Mouse (Mus musculus) testis, postnatal 10 days (tissue): ENCODE measurements around the gene Slc44a3.
A peak's percentile ranks its signal among the peaks of the same experiment; 100 is the strongest.

Experiments used
- DNase-seq: peaks from one replicate; pipeline ENCODE4 v3.0.0; 2021; ENCODE audit warnings: low spot score

The Slc44a3 gene

DNA sequence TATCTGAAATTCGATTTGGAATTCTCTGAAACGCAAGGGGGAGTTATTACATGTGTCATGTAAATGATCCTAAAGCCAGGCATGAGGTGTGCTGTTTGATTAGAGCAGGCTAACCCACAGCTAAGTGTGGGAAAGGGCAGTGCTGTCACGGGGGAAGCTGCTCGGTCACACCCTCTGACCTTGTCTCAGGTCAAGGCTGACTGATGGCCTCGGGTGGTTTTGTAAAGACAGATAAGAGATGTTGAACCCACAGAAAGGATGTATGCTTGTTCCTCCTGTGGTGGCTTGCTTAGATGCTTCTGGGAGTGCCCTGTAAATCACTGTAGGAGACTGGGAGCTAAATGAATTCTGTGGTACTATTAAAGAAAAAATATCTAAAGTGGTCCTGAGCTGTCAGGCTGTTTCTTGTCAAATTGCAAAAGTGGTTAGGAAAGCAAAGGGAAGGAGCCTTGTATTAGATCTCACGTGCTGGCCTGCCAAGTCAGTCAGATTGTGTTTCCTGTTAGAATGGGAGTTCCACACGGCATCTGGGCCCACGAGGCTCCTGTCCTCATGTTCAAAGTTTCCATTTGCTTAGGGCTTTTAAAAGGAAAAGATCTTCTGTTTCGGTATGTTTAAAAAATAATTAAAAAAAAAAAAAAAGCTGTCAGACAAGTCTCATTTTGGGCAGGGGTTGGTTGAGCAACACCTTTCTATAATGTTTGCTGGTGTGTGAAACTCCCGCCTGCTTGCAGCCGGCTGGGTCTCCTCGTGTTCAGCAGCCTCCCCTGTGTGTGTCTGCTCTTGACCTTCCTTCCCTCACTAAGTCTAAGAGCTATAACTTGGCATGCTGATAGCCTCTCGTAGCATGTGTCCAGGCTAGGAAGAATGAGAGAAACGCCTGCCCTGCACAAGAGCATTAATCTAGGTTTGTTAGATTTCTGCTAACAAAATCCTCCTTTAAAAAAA is 73.4 kb downstream of the Slc44a3 start:
- DNase-seq, result no peak

DNA sequence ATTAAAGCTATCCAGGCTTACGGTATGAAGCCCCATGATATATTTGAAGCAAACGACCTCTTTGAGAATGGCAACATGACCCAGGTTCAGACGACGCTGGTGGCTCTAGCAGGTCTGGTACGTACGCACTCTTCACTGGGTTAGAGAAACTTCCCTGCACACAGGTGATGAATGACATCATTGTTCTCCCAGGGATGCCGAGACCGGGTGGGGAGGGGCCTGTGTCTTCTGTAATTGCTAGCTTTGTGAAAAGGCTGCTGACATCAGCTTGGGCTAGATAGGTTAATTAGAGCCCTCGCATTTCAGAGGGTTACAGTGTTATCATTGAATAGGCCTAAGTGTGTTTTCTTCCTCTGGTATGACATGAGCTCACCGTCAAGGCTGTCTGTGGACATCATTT is 80.8 kb downstream of the Slc44a3 start:
- DNase-seq, result no peak

DNA sequence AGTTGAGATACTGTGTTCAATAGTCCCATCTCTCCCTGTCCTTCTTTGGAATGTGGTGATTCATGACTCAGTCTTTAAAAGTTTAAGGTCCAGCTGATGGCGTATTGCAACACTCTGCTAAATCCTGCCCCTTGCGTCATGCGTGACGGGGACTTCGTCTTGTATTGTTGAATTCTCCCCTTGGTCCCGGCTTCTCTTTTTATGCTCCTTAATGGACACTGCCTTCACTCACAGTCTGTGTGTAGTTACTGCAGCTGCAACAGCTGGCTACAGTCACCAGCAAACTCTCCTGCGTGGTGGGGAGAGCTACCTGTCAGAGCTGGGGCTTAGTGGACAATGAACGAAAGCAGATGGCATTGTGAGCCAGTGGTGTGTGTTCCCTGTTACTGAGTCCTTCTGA is 82.7 kb downstream of the Slc44a3 start:
- DNase-seq, result no peak

DNA sequence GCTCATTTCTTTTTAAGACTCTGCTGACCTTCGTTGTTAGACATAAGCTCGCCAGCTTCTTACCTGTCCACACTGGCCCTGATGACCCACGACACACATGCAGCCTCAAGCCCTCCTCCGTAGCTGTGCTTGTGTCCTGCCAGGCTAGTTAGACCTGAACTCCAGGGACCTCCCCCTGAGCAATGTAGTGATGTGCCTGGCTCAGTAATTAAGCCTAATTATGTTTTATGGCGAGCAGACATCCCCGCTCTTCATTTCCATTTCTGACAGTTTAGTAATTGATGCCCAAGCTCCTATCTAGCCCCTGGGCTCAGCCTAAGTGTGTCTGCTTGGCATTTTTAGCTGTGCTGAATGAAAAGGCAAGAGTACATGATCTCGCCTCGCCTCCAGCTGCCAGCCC is 83.6 kb downstream of the Slc44a3 start:
- no peak for DNase-seq

DNA sequence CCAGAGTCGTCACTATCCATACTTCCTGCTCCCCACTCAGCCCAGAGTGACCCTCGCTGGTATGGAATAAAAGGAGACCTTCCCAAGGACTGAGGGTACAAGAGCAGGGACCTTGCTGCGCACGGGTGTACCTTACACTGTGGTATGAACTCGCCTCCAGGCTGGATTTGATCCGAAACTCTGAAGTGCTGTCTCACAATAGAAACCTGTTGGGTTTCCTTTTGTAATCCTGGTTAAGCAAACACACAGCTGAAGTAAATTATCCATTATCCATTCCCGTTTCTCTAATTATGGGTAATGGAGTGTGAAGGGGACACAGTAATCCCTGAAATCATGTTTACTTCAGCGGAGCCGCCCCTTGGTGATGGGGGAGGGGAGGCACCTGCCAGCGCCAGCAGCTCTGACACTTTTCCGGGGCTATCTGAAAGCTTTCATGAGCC is 84.2 kb downstream of the Slc44a3 start:
- DNase-seq, result no peak

DNA sequence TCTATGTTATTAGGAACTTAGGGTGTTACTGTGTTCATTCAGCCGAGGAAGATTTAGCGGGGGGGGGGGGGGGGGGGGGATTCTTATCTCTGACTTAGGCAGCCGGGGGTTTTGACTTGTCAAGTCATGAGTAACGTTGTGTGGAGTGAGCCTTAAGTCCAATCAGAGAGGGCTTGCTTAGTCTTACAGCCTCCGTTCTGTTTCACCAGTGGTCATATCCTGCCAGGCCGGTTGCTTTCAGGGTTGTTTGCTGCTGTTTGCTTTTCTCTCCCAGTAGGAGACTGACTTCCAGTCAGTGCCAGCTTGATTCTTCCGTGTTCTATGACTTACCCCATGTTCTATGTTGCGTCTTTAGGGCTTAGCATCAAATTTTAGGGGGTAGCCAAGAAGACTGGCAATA is 85.8 kb downstream of the Slc44a3 start:
- no peak for DNase-seq

DNA sequence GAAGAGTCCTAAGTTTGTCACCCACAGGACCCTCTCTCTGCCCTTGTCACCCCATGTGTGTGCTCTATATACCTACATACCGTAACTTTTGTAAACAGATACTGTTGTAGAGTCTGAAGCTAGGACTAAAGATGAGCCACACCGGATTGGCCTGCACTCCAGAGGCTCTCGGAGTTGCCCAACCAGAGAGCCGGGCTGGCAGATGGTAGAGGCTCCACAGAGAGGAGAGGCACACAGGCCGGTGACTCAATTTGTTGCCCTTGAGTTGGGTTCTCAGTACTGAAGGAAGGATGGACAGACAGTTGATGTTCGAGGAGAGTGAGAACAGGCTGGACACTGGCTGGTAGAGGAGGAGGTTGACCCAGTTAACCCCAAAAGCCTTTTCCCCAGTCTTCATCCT is 87.8 kb downstream of the Slc44a3 start:
- DNase-seq, result no peak

DNA sequence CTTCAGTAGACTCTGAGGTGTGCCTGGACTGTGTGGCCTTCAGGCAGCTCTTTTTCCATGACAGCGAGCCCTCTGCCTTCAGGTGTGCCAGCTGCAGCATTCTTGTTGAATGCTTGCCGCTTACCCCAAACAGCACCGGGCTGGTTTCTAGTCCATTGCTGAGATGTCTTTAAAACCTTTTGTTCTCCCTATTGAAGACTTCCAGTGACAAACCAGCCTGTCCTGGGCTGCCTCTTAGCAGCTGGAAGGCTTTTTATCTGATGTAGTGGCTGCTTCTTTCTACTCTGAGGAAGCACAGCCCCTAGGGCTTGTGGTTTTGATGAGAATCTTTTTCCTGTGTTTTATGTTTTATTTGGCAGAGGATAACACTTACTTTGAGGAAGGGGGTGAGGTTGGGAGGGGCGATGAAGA is 88.3 kb downstream of the Slc44a3 start:
- no peak for DNase-seq

DNA sequence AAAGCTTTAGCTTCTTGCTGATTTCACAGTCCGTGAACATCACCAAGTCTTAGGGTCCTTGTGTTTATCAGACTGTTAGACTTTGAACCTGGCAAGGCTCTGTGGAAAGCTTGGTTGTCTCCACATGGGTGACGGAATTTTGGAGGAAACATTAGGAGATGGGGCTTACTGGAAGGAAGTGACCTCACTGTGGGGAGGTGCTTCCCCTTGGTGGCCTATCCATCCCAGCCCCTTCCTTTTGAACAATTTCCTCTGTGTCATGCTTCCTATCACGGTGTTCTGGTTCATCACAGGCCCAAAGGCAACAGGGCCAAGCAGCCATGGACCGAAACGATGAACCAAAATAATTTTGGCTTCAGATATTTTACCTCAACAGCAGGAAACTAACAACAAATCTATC is 89.9 kb downstream of the Slc44a3 start:
- no peak for DNase-seq

DNA sequence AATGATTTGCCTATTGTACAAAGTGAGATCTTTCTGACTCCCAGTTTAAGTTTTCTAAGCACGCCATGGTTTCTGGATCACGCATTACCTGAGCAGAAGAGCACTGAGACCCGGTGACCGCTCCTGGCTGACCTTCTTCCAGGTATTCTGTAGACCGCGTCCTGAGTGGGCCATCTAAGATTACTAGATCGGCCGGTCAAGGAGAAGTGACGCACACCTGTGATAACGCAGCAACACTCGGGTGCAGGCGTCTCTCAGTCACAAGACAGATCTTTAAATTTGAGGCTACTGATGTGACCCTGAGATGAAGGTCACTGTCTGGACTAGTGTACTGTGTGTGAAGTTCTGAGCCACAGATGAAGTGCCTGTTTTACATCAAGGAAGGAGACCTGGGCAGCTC is 90.7 kb downstream of the Slc44a3 start:
- DNase-seq, result no peak

DNA sequence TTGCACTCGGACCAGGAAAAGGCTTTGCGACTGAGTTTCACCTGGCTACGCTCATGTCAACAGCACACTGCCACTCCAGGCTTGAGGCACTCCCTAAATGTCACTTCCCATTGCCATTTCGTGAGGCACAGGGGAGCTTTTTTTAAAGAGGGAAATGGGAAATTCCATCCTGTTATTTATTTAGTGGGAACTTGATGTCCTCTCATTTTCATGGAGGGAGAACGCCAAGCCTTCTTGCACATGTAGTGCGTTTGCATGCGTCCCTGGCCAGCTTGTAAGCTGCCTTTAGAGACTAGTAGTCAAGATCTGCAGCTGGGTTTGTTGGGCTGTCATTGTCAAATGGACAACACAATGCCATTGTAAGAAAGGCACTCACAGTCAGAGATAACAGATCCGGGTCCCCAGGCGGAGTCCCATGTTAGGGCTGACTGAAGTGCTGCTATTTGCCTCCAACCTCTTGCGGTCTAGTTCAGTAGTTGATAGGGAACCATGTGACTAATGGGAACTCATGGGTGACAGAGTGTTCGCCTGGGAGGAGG is 92.5 kb downstream of the Slc44a3 start:
- DNase-seq, result no peak

DNA sequence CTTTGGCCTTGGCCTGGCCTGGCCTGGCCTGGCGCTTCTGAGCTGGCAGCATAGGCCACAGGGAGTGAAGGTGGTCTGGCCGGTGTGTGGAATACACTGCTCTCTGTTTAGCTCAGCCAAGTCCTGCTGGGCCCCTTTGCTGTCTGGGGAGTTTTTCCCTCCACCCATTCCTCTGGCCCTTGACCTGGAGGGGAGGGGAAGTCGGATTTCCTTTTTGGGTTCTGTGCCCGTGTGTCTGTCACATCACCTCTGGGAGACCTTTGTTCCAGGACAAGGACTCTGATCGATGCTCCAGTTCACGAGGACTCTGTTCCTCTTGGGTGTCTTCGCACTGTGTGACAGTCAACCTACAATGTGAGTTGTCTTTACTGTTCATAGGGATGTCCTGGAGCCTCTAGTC is 94.2 kb downstream of the Slc44a3 start:
- DNase-seq, result no peak

DNA sequence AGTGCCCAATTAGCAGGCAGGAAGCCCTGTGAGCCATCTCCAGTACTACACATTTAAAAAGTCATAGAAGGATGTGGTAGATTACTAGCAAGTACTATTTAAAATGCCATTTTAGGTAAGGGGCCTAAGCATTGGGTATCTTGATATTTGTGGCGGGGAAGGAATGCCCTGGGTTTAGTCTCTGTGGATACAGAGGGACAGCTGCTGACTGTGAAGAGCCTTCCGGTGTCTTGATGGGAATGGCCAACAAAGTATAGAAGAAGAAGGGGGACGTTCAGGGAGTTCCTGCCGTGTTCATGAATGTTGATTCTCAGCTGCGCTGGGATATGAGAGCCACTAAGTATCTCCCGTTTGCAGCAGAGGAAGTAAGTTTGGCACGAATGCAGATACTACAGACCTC is 95.1 kb downstream of the Slc44a3 start:
- no peak for DNase-seq

DNA sequence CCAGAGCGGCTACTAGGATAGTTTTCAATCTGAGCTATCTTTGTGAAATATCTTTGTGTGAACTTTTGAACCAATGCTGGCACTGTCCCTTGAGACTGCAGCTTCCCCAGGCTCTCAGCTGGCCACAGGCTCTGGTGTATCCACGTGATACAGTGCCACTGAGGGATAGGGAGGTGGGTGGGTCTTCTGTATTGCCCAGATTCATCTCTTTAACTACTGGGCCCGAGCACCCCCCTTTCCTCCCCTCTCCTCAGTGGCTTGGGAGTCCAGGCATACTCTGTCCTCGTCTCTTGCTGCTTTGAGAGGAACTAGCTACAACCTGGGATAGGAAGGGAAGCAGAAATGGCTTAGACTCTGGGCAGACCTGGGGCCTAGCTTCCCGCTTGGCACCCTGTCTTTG is 96.9 kb downstream of the Slc44a3 start:
- DNase-seq, result no peak

DNA sequence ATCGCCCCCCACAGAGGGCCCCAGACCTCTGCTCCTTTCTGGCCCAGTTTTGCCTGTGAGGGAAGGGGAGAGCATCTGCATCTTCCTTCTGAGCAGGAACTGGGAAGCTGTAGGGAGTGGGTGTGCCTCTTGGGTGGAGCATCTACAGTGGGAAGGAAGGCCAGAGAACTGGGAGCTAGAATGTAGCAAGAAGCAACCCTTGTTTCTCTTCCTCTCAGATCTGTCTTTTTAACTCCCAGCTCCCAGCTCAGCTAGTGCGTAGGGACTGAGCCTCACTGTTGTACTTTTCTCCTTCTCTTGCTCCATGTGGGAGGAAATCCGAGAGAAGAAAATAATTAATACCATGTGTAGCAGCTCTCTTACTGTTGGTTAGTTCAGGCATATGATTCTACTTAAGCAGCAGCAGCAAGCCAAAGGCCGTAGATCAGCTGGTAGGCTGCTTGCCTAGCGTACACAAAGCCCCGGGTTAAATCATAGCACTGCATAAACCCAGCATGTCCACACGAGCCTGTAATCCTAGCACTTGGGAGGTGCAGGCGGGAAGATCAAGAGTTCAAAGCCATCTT is 98.2 kb downstream of the Slc44a3 start:
- no peak for DNase-seq

DNA sequence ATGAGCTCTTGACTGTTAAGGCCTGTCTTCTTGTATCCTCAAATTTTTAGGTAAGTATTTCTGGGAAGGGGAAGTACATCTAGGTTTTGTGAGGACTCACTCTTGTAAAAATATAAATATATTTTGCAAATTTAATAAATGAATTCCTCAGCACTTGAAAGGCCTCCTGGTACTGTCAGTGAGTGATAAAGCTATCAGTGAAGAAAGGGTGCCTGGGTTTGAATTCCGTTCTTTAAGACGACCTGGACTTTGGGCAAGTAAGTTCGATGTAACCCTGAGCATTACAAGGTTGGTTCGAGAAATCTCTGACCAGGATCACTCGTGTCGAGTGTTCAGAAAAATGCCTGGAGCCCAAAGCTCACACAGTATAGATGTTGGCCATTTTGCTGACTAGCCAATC is 98.8 kb downstream of the Slc44a3 start:
- no peak for DNase-seq

DNA sequence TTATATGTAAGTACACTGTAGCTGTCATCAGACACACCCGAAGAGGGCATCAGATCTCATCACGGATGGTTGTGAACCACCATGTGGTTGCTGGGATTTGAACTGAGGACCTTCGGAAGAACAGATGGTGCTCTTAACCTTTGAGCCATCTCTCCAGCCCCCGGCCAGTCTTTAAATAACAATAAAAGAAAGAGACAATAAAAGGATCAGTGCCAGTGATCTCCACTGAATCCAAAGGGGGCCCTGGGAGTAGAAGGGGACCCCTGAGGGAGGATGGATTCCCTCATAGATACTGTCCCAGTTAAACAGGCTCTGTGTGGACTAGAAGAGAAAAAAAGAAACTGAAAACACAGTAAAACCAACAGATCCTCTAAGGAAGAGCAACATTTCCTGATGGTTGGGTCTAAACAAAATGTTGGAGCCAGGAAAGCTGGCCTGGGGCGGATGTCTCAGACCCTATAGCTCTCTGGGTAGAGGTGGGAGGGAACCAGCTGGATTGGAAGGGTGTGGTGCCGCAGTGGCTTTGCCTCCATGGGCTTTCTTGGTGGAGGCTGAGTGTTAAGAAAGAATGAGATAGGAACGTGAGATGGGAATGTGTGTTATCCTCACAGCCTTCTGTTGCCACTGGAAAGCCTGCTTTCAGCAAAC is 101.8 kb downstream of the Slc44a3 start:
- DNase-seq, result no peak

DNA sequence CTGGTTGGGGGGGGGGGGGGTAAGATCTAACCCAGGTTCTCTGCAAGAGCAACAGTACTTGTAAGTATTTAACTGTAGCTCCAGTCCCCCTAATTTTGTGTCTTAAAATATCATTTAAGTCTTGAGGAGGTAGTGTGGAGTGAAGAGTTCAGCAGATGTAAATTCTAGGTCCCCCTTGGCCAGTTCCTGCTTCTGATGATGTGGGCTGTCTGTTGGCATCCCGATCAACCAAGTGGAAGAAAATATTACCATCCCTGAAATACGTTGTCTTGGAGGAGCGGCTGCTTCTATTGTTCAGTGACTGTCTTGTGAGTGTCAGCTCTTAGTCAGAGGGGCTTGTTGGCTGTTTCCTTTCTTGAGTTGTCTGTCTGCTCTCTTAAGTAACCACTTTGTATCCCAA is 102.7 kb downstream of the Slc44a3 start:
- no peak for DNase-seq

DNA sequence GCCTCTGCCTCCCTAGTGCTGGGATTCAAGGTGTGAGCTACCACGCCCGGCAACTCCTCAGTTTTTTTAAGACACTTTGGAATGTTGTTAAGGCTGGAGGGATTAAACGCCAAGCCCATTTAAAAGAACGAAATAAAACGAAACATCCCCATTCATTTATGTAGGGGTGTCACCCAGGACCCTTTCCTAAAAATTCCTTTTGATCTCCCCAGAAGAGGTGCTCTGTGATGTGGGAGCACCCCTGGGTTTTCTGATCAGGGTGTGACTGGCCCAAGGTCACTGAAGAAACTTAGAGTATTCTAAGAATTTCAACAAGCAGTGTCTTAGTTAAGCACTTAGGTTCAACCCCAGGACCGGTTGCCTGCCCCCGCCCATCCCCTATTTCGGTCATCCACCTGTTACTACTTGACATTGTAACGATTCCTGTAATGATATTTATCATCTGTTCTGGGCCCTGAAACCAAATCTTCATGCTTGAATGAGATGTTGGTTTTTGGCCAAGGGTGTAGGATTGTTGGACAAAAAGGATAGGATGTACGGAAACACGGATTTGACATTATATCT is 103.4 kb downstream of the Slc44a3 start:
- no peak for DNase-seq

DNA sequence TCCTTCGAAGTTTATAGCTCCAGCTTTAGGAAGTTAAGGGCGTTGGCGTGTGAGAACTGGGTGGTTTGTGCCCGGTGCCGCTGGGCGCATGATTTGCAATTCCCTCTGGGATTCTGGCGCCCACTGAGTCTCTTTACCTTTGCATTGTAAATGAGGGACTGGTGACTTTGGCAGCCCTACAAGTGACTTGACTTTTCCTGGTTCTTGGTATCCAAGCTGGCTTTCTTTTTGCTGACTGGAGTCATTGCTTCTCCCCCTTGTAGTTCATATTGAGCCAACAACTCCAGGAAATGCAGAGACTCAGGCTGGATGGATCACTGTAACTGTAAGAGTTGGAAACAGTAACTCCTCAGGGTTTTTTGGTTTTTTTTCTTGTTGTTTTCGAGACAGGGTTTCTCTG is 104.0 kb downstream of the Slc44a3 start:
- no peak for DNase-seq

DNA sequence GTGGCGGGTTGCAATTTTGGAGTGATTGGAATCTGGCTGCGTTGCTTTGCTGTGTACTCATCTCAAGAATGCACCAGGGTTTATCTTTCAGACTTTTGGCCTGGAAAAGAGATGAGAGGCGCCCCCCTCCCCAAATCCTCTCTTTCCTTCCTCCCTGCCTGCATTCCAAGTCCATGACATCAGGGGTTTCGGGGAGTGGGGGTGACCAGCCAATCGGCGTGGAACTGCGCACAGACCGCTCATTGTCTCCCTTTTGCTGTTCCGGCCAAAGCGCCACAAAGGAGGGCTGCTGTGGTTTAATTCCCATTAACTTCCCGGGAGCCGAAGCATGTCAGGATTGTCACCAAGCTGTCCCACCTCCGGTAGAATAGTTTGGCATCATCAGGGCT is 104.7 kb downstream of the Slc44a3 start:
- DNase-seq, result peak; percentile 80

DNA sequence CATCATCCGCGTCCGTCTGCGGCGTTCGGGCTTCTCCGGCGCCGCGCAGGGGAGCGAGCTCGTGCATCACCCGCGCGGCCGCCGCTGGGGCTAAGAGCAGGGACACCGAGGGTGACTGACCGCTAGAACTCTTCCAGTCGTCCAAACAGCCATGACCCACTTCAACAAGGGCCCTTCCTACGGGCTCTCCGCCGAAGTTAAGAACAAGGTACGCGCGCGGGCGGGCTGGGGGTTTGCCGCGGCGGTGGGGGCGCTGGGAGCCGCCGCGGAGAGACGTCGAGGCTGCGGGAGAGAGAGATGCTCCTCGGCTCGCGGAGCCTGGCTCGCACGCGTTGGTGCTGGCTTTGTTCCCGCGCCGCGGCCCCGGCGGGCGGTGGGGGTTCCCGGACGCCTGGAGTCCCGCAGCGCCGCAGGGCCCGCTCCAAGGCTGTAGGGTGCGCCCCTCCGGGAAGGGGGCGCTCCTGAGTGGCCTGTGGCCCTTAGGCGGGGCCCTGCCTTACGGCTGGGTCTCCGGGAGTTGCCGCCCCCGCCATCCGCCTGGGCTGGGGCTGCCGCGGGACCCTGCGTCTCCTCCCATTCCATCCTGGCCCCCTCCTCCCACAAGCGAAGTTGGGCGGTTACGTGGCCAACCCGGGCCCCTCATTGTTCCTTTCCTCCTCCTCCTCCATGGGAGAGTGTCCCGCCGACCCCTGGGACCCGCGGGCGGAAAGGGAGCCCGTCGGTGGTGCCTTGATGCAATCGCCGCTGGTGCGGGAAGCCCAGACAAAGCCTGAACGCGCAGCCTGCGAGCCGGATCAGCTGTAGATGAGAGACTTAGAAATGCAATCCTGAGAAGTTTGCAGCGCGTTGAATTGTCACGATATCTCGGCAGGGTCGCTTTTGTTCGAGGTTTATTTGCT is 105.3 kb downstream of the Slc44a3 start:
- DNase-seq, result peak; percentile 88
